ENCODE assay signal across 20 mouse cellular contexts in genomic region chr7:118461400-118462136, GRCm38 (mm10). TPM values are rescaled to one million over a fixed set of nuclear protein-coding genes. Genes with fewer than 3 reads are reported as not detected.
DNase-seq lines count a peak whose midpoint lies in the region; ATAC-seq and TF ChIP-seq lines count a peak whose summit lies in the region.
"Had no signal": no experiment of that assay in that cellular context is flagged by ENCODE, and none has a peak within 500 bp of the region (broad histone marks: within the 10 kb centered on the region; RNA-seq: fewer than 3 reads in every experiment).

No protein-coding gene starts in this region.

- WGBS in intestine, embryonic 14.5 days = 22% methylated on average over 16 of the region's 16 CpGs
- 34% methylated on average over 16 of the region's 16 CpGs for WGBS in intestine, postnatal 0 days
- WGBS in midbrain, embryonic 13.5 days = 57% methylated on average over 16 of the region's 16 CpGs
- 50% methylated on average over 16 of the region's 16 CpGs for WGBS in midbrain, embryonic 15.5 days
- 28% methylated on average over 16 of the region's 16 CpGs for WGBS in hindbrain, postnatal 0 days
- WGBS in neural tube, embryonic 15.5 days = 28% methylated on average over 16 of the region's 16 CpGs

- TF ChIP-seq CTCF in intestine, postnatal 0 days (IDR thresholded peaks at IDR 0.05; ENCODE audit: low read depth) = no peak
- TF ChIP-seq CTCF in hindbrain, postnatal 0 days (IDR thresholded peaks at IDR 0.05; ENCODE audit: low read depth) = no peak

- DNase-seq in intestine, embryonic 14.5 days (ENCODE audit: low spot score) = peak; percentile 50
- peak; percentile 15 for DNase-seq in hindbrain, postnatal 0 days (ENCODE audit: low spot score)
- DNase-seq in layer of hippocampus, adult 18-20 months (ENCODE audit: low spot score in 2 of 2) = no peak
- DNase-seq: cerebellum, adult 9-11 months; embryo, embryonic 11 days; heart, postnatal 10 days; kidney, adult 11 months; kidney, postnatal 25 days; lung, postnatal 4 days; right cerebral cortex, adult 18-20 months; thymus, adult 18-20 months had no signal

- no peak overlapping the region for H3K27ac ChIP-seq in intestine, embryonic 14.5 days (ENCODE audit: low read depth)
- H3K27ac ChIP-seq in intestine, postnatal 0 days (ENCODE audit: low read depth, low read length) = no peak overlapping the region
- no peak overlapping the region for H3K27ac ChIP-seq in midbrain, embryonic 13.5 days
- H3K27ac ChIP-seq in midbrain, embryonic 15.5 days = no peak overlapping the region
- H3K27ac ChIP-seq in hindbrain, postnatal 0 days = no peak overlapping the region
- H3K27ac ChIP-seq in neural tube, embryonic 15.5 days (replicated peaks) = no peak overlapping the region
- H3K27ac ChIP-seq: forebrain, embryonic 15.5 days; heart, embryonic 10.5 days; liver, embryonic 15.5 days had no signal

- H3K9me3 ChIP-seq in intestine, embryonic 14.5 days (ENCODE audit: control insufficient read depth, low read length) = no peaks in the 10 kb centered on the region
- H3K9me3 ChIP-seq in intestine, postnatal 0 days (ENCODE audit: control insufficient read depth) = no peaks in the 10 kb centered on the region
- H3K9me3 ChIP-seq in midbrain, embryonic 13.5 days = no peaks in the 10 kb centered on the region
- H3K9me3 ChIP-seq in midbrain, embryonic 15.5 days = no peaks in the 10 kb centered on the region
- no peaks in the 10 kb centered on the region for H3K9me3 ChIP-seq in hindbrain, postnatal 0 days (ENCODE audit: low read length)
- no peaks in the 10 kb centered on the region for H3K9me3 ChIP-seq in neural tube, embryonic 15.5 days (replicated peaks)
- H3K9me3 ChIP-seq: forebrain, embryonic 15.5 days; heart, embryonic 10.5 days; liver, embryonic 15.5 days had no signal

- no peak; the same call in 1 of the 2 replicates for ATAC-seq in intestine, embryonic 14.5 days (replicated peaks; ENCODE audit: low FRiP score, low TSS enrichment, low read depth)
- no peak for ATAC-seq in intestine, postnatal 0 days
- ATAC-seq in midbrain, embryonic 13.5 days = 0 out of 2 replicates have a peak, but pooled peaks have one; percentile 13
- no peak for ATAC-seq in midbrain, embryonic 15.5 days (replicated peaks)
- peak; percentile 45; the same call in 1 of the 2 replicates for ATAC-seq in hindbrain, postnatal 0 days
- no peak for ATAC-seq in neural tube, embryonic 15.5 days (ENCODE audit: low FRiP score)
- ATAC-seq in granulocyte monocyte progenitor cell, adult 5-6 weeks (replicated peaks; ENCODE audit: poor library complexity, severe bottlenecking) = no peak
- ATAC-seq: forebrain, embryonic 15.5 days had no signal

- peaks cover 22% of the 10 kb centered on the region for H3K4me1 ChIP-seq in intestine, embryonic 14.5 days (replicated peaks; ENCODE audit: control insufficient read depth, insufficient read depth, low read length)
- peaks cover 3% of the 10 kb centered on the region; the same call in 1 of the 2 replicates for H3K4me1 ChIP-seq in intestine, postnatal 0 days (replicated peaks; ENCODE audit: control insufficient read depth, insufficient read depth, low read length)
- H3K4me1 ChIP-seq in midbrain, embryonic 13.5 days (replicated peaks) = peaks cover 27% of the 10 kb centered on the region
- peaks cover 5% of the 10 kb centered on the region; the same call in 1 of the 2 replicates for H3K4me1 ChIP-seq in midbrain, embryonic 15.5 days
- peaks cover 4% of the 10 kb centered on the region; the same call in 1 of the 2 replicates for H3K4me1 ChIP-seq in hindbrain, postnatal 0 days (ENCODE audit: insufficient read depth, low read length)
- peaks cover 18% of the 10 kb centered on the region for H3K4me1 ChIP-seq in neural tube, embryonic 15.5 days

- H3K9ac ChIP-seq in intestine, embryonic 14.5 days (ENCODE audit: low read length) = no peak overlapping the region
- no peak overlapping the region for H3K9ac ChIP-seq in intestine, postnatal 0 days (ENCODE audit: low read depth, low read length)
- H3K9ac ChIP-seq in midbrain, embryonic 13.5 days (replicated peaks) = no peak overlapping the region
- no peak overlapping the region for H3K9ac ChIP-seq in midbrain, embryonic 15.5 days
- H3K9ac ChIP-seq in hindbrain, postnatal 0 days (replicated peaks; ENCODE audit: low read length) = no peak overlapping the region
- H3K9ac ChIP-seq in neural tube, embryonic 15.5 days (replicated peaks) = 0 out of 2 replicates have a peak overlapping the region, but pooled peaks have one; percentile 14
- H3K9ac ChIP-seq: forebrain, embryonic 15.5 days; liver, embryonic 15.5 days had no signal

- H3K36me3 ChIP-seq in intestine, embryonic 14.5 days (ENCODE audit: control insufficient read depth, insufficient read depth, low read length) = no peaks in the 10 kb centered on the region
- no peaks in the 10 kb centered on the region for H3K36me3 ChIP-seq in intestine, postnatal 0 days (ENCODE audit: control insufficient read depth, insufficient read depth)
- no peaks in the 10 kb centered on the region for H3K36me3 ChIP-seq in midbrain, embryonic 13.5 days
- H3K36me3 ChIP-seq in midbrain, embryonic 15.5 days (replicated peaks) = no peaks in the 10 kb centered on the region
- H3K36me3 ChIP-seq in hindbrain, postnatal 0 days (ENCODE audit: insufficient read depth, low read length) = no peaks in the 10 kb centered on the region
- H3K36me3 ChIP-seq in neural tube, embryonic 15.5 days = no peaks in the 10 kb centered on the region
- H3K36me3 ChIP-seq: forebrain, embryonic 15.5 days; heart, embryonic 10.5 days; liver, embryonic 15.5 days had no signal

- no peaks in the 10 kb centered on the region for H3K27me3 ChIP-seq in intestine, embryonic 14.5 days (replicated peaks; ENCODE audit: control insufficient read depth, insufficient read depth, low read length)
- H3K27me3 ChIP-seq in intestine, postnatal 0 days (replicated peaks; ENCODE audit: control insufficient read depth, insufficient read depth, low read length) = no peaks in the 10 kb centered on the region
- no peaks in the 10 kb centered on the region for H3K27me3 ChIP-seq in midbrain, embryonic 13.5 days
- no peaks in the 10 kb centered on the region for H3K27me3 ChIP-seq in midbrain, embryonic 15.5 days (replicated peaks)
- no peaks in the 10 kb centered on the region for H3K27me3 ChIP-seq in hindbrain, postnatal 0 days (ENCODE audit: insufficient read depth, low read length)
- no peaks in the 10 kb centered on the region for H3K27me3 ChIP-seq in neural tube, embryonic 15.5 days (replicated peaks)
- H3K27me3 ChIP-seq: forebrain, embryonic 15.5 days; liver, embryonic 15.5 days had no signal

- no peak overlapping the region for H3K4me2 ChIP-seq in intestine, embryonic 14.5 days (ENCODE audit: low read length)
- no peak overlapping the region for H3K4me2 ChIP-seq in intestine, postnatal 0 days (replicated peaks; ENCODE audit: low read depth)
- H3K4me2 ChIP-seq in midbrain, embryonic 13.5 days (replicated peaks) = no peak overlapping the region
- H3K4me2 ChIP-seq in midbrain, embryonic 15.5 days = no peak overlapping the region
- H3K4me2 ChIP-seq in hindbrain, postnatal 0 days (ENCODE audit: low read depth, low read length) = no peak overlapping the region
- no peak overlapping the region for H3K4me2 ChIP-seq in neural tube, embryonic 15.5 days
- H3K4me2 ChIP-seq: forebrain, embryonic 15.5 days; liver, embryonic 15.5 days had no signal

- no peak overlapping the region for H3K4me3 ChIP-seq in intestine, embryonic 14.5 days (ENCODE audit: low read depth, low read length)
- H3K4me3 ChIP-seq in intestine, postnatal 0 days (ENCODE audit: low read depth, low read length) = no peak overlapping the region
- H3K4me3 ChIP-seq in midbrain, embryonic 13.5 days (replicated peaks) = no peak overlapping the region
- H3K4me3 ChIP-seq in midbrain, embryonic 15.5 days = no peak overlapping the region
- H3K4me3 ChIP-seq in hindbrain, postnatal 0 days (ENCODE audit: low read length) = no peak overlapping the region
- no peak overlapping the region for H3K4me3 ChIP-seq in neural tube, embryonic 15.5 days (replicated peaks)
- H3K4me3 ChIP-seq: forebrain, embryonic 15.5 days; heart, embryonic 10.5 days; liver, embryonic 15.5 days had no signal

RNA-seq across cellular contexts. Expression of gene Syt17, which starts 13.5 kb away (rescaled TPM):
- polyA plus RNA-seq in intestine, embryonic 14.5 days (2014; fragmentation: Nextera tagmentation; extraction: Ambion mirVana) = 8.3 and 9.1 TPM in 2 replicates
- 3.0 and 3.4 TPM in 2 replicates for polyA plus RNA-seq in intestine, postnatal 0 days (2015; fragmentation: Nextera tagmentation; extraction: Ambion mirVana)
- 8.2 and 9.6 TPM in 2 replicates for polyA plus RNA-seq in midbrain, embryonic 13.5 days (2015; fragmentation: Nextera tagmentation; extraction: Ambion mirVana)
- polyA plus RNA-seq in midbrain, embryonic 15.5 days (2015; fragmentation: Nextera tagmentation; extraction: Ambion mirVana) = 19.7 and 20.2 TPM in 2 replicates
- total RNA-seq in hindbrain, postnatal 0 days (2014; rRNA removed) = 50.9 and 57.8 TPM in 2 replicates
- polyA plus RNA-seq in hindbrain, postnatal 0 days (2015; fragmentation: Nextera tagmentation; extraction: Ambion mirVana) = 29.3 and 30.7 TPM in 2 replicates
- 23.7 and 24.3 TPM in 2 replicates for polyA plus RNA-seq in neural tube, embryonic 15.5 days (2015; fragmentation: Nextera tagmentation; extraction: Ambion mirVana)
- not detected in 2 replicates for total RNA-seq in granulocyte monocyte progenitor cell, adult 5-6 weeks (2014; fragmentation: Nextera tagmentation)
- total RNA-seq in granulocyte monocyte progenitor cell, adult 5-6 weeks (2017) = not detected in 2 replicates
- total RNA-seq in layer of hippocampus, adult 18-20 months (2021) = 10 to 100 TPM; 87.5 to 95.5 TPM
- total RNA-seq: monocyte, adult 5-6 weeks had no signal

RNA-seq across cellular contexts. Expression of gene Itpripl2, which starts 30.2 kb away (rescaled TPM):
- 2.6 and 2.8 TPM in 2 replicates for polyA plus RNA-seq in intestine, embryonic 14.5 days (2014; fragmentation: Nextera tagmentation; extraction: Ambion mirVana)
- polyA plus RNA-seq in intestine, postnatal 0 days (2015; fragmentation: Nextera tagmentation; extraction: Ambion mirVana) = 4.6 and 5.6 TPM in 2 replicates
- polyA plus RNA-seq in midbrain, embryonic 13.5 days (2015; fragmentation: Nextera tagmentation; extraction: Ambion mirVana) = 0.75 and 0.79 TPM in 2 replicates
- 0.79 and 1.0 TPM in 2 replicates for polyA plus RNA-seq in midbrain, embryonic 15.5 days (2015; fragmentation: Nextera tagmentation; extraction: Ambion mirVana)
- total RNA-seq in hindbrain, postnatal 0 days (2014; rRNA removed) = 4.5 and 6.1 TPM in 2 replicates
- 0.66 and 0.73 TPM in 2 replicates for polyA plus RNA-seq in hindbrain, postnatal 0 days (2015; fragmentation: Nextera tagmentation; extraction: Ambion mirVana)
- polyA plus RNA-seq in neural tube, embryonic 15.5 days (2015; fragmentation: Nextera tagmentation; extraction: Ambion mirVana) = 1.2 and 1.5 TPM in 2 replicates
- 9.0 and 11.3 TPM in 2 replicates for total RNA-seq in granulocyte monocyte progenitor cell, adult 5-6 weeks (2014; fragmentation: Nextera tagmentation)
- 18.3 and 21.2 TPM in 2 replicates for total RNA-seq in granulocyte monocyte progenitor cell, adult 5-6 weeks (2017)
- total RNA-seq in layer of hippocampus, adult 18-20 months (2021) = 1 to 10 TPM; 2.9 to 3.3 TPM

Comparison
In these comparisons a context has a peak if more than half of its experiments do, and no peak if none do; other contexts are left out.
1. ATAC-seq: peak in midbrain, embryonic 13.5 days (single experiment) and hindbrain, postnatal 0 days (single experiment); none in intestine, embryonic 14.5 days (single experiment), intestine, postnatal 0 days (single experiment), midbrain, embryonic 15.5 days (single experiment), neural tube, embryonic 15.5 days (single experiment) and granulocyte monocyte progenitor cell, adult 5-6 weeks (single experiment).
2. DNase-seq: peak in intestine, embryonic 14.5 days (single experiment) and hindbrain, postnatal 0 days (single experiment); none in layer of hippocampus, adult 18-20 months (0 of 2).